Mouse (Mus musculus) midbrain, embryonic 14.5 days (tissue): ENCODE measurements at regions not wholly inside any gene's neighbourhood (a gene's known extent, or its start where the extent isn't known, plus 50 kb on each side); places are given as distances from the start of the nearest gene placed in this dataset.

Experiments
- ATAC-seq: fragments of 200-750 bp; cut with Nextera tagmentation; 2 replicates; pipeline ENCODE4 v1.8.0; 2017; ENCODE audit warnings: moderate number of reproducible peaks, moderate library complexity; ENCODE audit not compliant: low FRiP score, low TSS enrichment
- DNase-seq: peaks from one replicate; pipeline ENCODE4 v3.0.0-alpha.2; 2015
- H3K27ac ChIP-seq: fragments of 300-500 bp; sonication (generic); replicated peaks from 2 replicates; pipeline ENCODE4 v1.5.1; 2014; ENCODE audit warnings: mild to moderate bottlenecking, low read depth, low read length, moderate library complexity
- H3K27me3 ChIP-seq: fragments of 300-500 bp; sonication (generic); 2 replicates; pipeline ENCODE4 v1.6.1; 2014; ENCODE audit warnings: low read length, control low read depth, mixed read lengths; ENCODE audit not compliant: control insufficient read depth, insufficient read depth
- H3K36me3 ChIP-seq: fragments of 300-500 bp; sonication (generic); 2 replicates; pipeline ENCODE4 v1.6.1; 2014; ENCODE audit warnings: low read length, control low read depth; ENCODE audit not compliant: control insufficient read depth, insufficient read depth
- H3K4me1 ChIP-seq: fragments of 300-500 bp; sonication (generic); 2 replicates; pipeline ENCODE4 v1.6.1; 2014; ENCODE audit warnings: mild to moderate bottlenecking, antibody characterized with exemption, low read length, control low read depth; ENCODE audit not compliant: control insufficient read depth, insufficient read depth
- H3K4me2 ChIP-seq: fragments of 300-500 bp; sonication (generic); 2 replicates; pipeline ENCODE4 v1.6.1; 2014; ENCODE audit warnings: mild to moderate bottlenecking, low read length, moderate library complexity
- H3K4me3 ChIP-seq: fragments of 300-500 bp; sonication (generic); replicated peaks from 2 replicates; pipeline ENCODE4 v1.5.1; 2014; ENCODE audit warnings: low read depth, low read length
- H3K9ac ChIP-seq: fragments of 300-500 bp; sonication (generic); replicated peaks from 2 replicates; pipeline ENCODE4 v1.6.1; 2014; ENCODE audit warnings: mild to moderate bottlenecking, low read length, moderate library complexity
- H3K9me3 ChIP-seq: fragments of 300-500 bp; sonication (generic); 2 replicates; pipeline ENCODE4 v1.6.1; 2016; ENCODE audit warnings: low read length, control low read depth, mixed read lengths; ENCODE audit not compliant: control insufficient read depth
- WGBS: fragments of 180-500 bp; shearing (Covaris S2); extraction: QIAGEN DNeasy Blood & Tissue Kit; methylation state at CpG from one replicate; pipeline ENCODE4 v1.1.7; 2014; 5-methylcytosine and 5-hydroxymethylcytosine counted together

DNA sequence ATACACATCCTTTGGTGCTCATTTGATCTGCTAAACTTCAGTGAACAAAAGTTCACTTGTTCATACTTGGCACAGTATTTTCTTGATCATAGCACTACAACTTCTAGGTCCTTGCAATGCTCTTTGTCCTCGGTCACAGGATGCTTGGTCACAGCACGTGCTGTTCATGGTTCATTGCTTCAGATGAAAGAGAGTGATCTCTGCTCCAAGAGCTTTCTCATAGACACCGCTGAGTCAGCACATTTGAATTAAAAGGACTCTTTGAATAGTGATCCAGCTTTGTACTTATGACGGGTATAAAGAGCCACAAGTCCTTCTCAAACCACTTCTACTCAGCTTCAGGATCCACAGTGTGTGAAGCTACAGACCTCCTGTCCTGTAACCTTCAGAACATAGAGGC lies 649.3 kb upstream of the Arrdc4 start:
- Histone ChIP-seq H3K9me3 (no peaks in the 10 kb centered on the region), H3K27ac (no peak overlapping the region), H3K27me3 (no peaks in the 10 kb centered on the region), H3K4me3 (no peak overlapping the region), H3K9ac (no peak overlapping the region), H3K4me2 (no peak overlapping the region), H3K4me1 (no peaks in the 10 kb centered on the region), H3K36me3 (no peaks in the 10 kb centered on the region)
- ATAC-seq = no peak
- DNase-seq = peak; percentile 24
- WGBS = 5% methylated on average over 4 of the region's 4 CpGs

DNA sequence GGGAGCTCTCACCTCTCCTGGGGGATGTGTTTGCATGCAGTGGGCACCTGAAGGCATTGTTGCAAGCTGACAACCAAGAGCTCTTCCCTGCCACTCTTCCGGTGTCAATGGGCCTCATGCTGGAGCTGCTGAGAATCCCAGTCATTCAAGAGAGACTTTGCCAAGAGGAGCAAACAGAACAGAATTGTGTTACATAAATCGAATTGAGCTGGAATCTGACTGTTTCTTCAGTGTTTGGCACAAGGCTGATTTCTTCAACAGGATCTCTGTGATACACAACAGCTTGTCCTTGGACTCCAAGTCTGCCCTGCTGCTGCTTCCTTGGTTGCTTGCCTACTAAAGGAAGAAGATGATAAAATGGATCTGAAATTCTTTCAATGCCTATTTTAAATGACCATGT lies 647.8 kb upstream of the Arrdc4 start:
- Histone ChIP-seq H3K4me3 (no peak overlapping the region), H3K36me3 (no peaks in the 10 kb centered on the region), H3K27ac (no peak overlapping the region), H3K4me2 (no peak overlapping the region), H3K4me1 (no peaks in the 10 kb centered on the region), H3K27me3 (no peaks in the 10 kb centered on the region), H3K9me3 (no peaks in the 10 kb centered on the region), H3K9ac (no peak overlapping the region)
- no peak for DNase-seq
- WGBS = 92% methylated on average over 2 of the region's 2 CpGs
- no peak for ATAC-seq
